Mouse (Mus musculus) adrenal gland, postnatal 4 days (tissue): ENCODE measurements around the gene Ceacam13. TPM values are rescaled to one million over a fixed set of nuclear protein-coding genes. Genes with fewer than 3 reads are reported as not detected.
"Not testable (repeated sequence)": the region's sequence is repeated elsewhere in the genome, so short reads cannot be mapped to it uniquely, and the experiment has no call there.

Experiments
- DNase-seq, 2 experiments: peaks; one replicate each; pipeline ENCODE4 v3.0.0; 2021 to 2022; ENCODE audit warnings: low spot score in 2 of 2, mixed read lengths in 2 of 2
- long read RNA-seq, 2 experiments: library from polyadenylated mRNA; stranded (forward); transcript quantifications; one replicate each; pipeline ENCODE4 v2.0.0; 2021
- microRNA-seq: library from miRNA; unstranded; fragments of <30 nt; microRNA quantifications from one replicate; pipeline ENCODE4 v1.2.0, GENCODE M21; 2021
- total RNA-seq, 2 experiments: library from RNA; stranded (reverse); gene quantifications; 2 replicates each; pipeline ENCODE4 v1.2.3; 2021

Gene Ceacam13
- total RNA-seq, result not detected
- long read RNA-seq, experiment 1, result 0 reads
- long read RNA-seq, experiment 2, result 0 reads

- no peak for DNase-seq
These were observed at the start of gene Ceacam13 for GRCm38 (mm10) chr7:18009589-18009988. Gene Ceacam13 (plus strand): TSS chr7:18009889.

- DNase-seq, result no peak
These were observed 37.9 kb upstream of the Ceacam13 start, which contains the start of gene Ceacam11 for GRCm38 (mm10) chr7:17971824-17972223. Gene Ceacam11 (plus strand): TSS chr7:17972124.

GRCm38 (mm10) chr7:18001131-18001530 is 8.6 kb upstream of the Ceacam13 start:
- DNase-seq, result not testable (repeated sequence)

GRCm38 (mm10) chr7:18065629-18066028 is 55.9 kb downstream of the Ceacam13 start, which contains the start of gene Ceacam12:
Gene Ceacam12 (plus strand): TSS chr7:18065929.
- no peak for DNase-seq

Small RNA genes within 50 kb of the gene (microRNA-seq; reads per million reads assigned to microRNA genes)
- not detected for gene Gm22414

Other genes starting within 250 kb of the Ceacam13 start
- gene Ceacam14, start 197.3 kb upstream of the Ceacam13 start, total RNA-seq, result not detected
- not detected for gene Gm5155, start 138.1 kb upstream of the Ceacam13 start, total RNA-seq
- not detected for gene Ceacam11, start 37.8 kb upstream of the Ceacam13 start, total RNA-seq
- not detected for gene Ceacam12, start 56.0 kb downstream of the Ceacam13 start, total RNA-seq
- not detected for gene Igfl3, start 166.6 kb downstream of the Ceacam13 start, total RNA-seq
- not detected for gene Mill1, start 235.5 kb downstream of the Ceacam13 start, total RNA-seq